In genomic region chr19:36815396-36816271, GRCm38 (mm10) we compare ENCODE assay signal across 8 mouse cellular contexts. TPM values are rescaled to one million over a fixed set of nuclear protein-coding genes. Genes with fewer than 3 reads are reported as not detected.
A peak's percentile ranks its signal among the peaks of the same experiment; 100 is the strongest.
DNase-seq lines count a peak whose midpoint lies in the region; ATAC-seq lines count a peak whose summit lies in the region.

No protein-coding gene starts in this region.

- WGBS in heart, embryonic 13.5 days: 14% methylated on average over 32 of the region's 32 CpGs
- 15% methylated on average over 32 of the region's 32 CpGs for WGBS in kidney, embryonic 15.5 days
- 12% methylated on average over 32 of the region's 32 CpGs for WGBS in liver, embryonic 15.5 days (ENCODE audit: insufficient replicate concordance)
- 26% methylated on average over 32 of the region's 32 CpGs for WGBS in neural tube, embryonic 11.5 days

- no peaks in the 10 kb centered on the region for H3K36me3 ChIP-seq in heart, embryonic 13.5 days
- H3K36me3 ChIP-seq in kidney, embryonic 15.5 days: no peaks in the 10 kb centered on the region
- no peaks in the 10 kb centered on the region for H3K36me3 ChIP-seq in liver, embryonic 15.5 days (replicated peaks)
- H3K36me3 ChIP-seq in neural tube, embryonic 11.5 days (ENCODE audit: control insufficient read depth, insufficient read depth, low read length): no peaks in the 10 kb centered on the region

- DNase-seq in CD4-positive helper T cell, adult 2 months (ENCODE audit: low read depth, low spot score): peak; percentile 77
- DNase-seq in MN1 (ENCODE audit: low spot score): peak; percentile 77
- peak; percentile 88 for DNase-seq in embryo, embryonic 11 days
- DNase-seq in neural tube, embryonic 11.5 days (ENCODE audit: low spot score): peak; percentile 25
- DNase-seq in yolk sac, embryonic 10.5 days (ENCODE audit: low spot score): no peak

- no peak for ATAC-seq in heart, embryonic 13.5 days (ENCODE audit: extremely low read depth, insufficient number of reproducible peaks, low FRiP score, low TSS enrichment)
- peak; percentile 68; the same call in 1 of the 2 replicates for ATAC-seq in kidney, embryonic 15.5 days (replicated peaks; ENCODE audit: low FRiP score)
- no peak; the same call in 1 of the 2 replicates for ATAC-seq in liver, embryonic 15.5 days (ENCODE audit: insufficient read depth)
- ATAC-seq in neural tube, embryonic 11.5 days (ENCODE audit: insufficient read depth, low FRiP score, low TSS enrichment): 0 out of 2 replicates have a peak, but pooled peaks have one; percentile 7

- no peaks in the 10 kb centered on the region for H3K27me3 ChIP-seq in heart, embryonic 13.5 days (replicated peaks)
- H3K27me3 ChIP-seq in kidney, embryonic 15.5 days: no peaks in the 10 kb centered on the region
- H3K27me3 ChIP-seq in liver, embryonic 15.5 days: no peaks in the 10 kb centered on the region
- no peaks in the 10 kb centered on the region for H3K27me3 ChIP-seq in neural tube, embryonic 11.5 days (ENCODE audit: control insufficient read depth, insufficient read depth, low read length)

- H3K4me2 ChIP-seq in heart, embryonic 13.5 days: peak overlapping the region; percentile 71
- peak overlapping the region; percentile 53 for H3K4me2 ChIP-seq in kidney, embryonic 15.5 days
- peak overlapping the region; percentile 62 for H3K4me2 ChIP-seq in liver, embryonic 15.5 days
- peak overlapping the region; percentile 25 for H3K4me2 ChIP-seq in neural tube, embryonic 11.5 days (ENCODE audit: low read depth)

- peak overlapping the region; percentile 76 for H3K9ac ChIP-seq in heart, embryonic 13.5 days
- no peak overlapping the region for H3K9ac ChIP-seq in kidney, embryonic 15.5 days
- no peak overlapping the region; the same call in 1 of the 2 replicates for H3K9ac ChIP-seq in liver, embryonic 15.5 days
- no peak overlapping the region for H3K9ac ChIP-seq in neural tube, embryonic 11.5 days (ENCODE audit: low read length)

- H3K9me3 ChIP-seq in heart, embryonic 13.5 days: no peaks in the 10 kb centered on the region
- no peaks in the 10 kb centered on the region for H3K9me3 ChIP-seq in kidney, embryonic 15.5 days (replicated peaks)
- H3K9me3 ChIP-seq in liver, embryonic 15.5 days (replicated peaks): no peaks in the 10 kb centered on the region
- no peaks in the 10 kb centered on the region for H3K9me3 ChIP-seq in neural tube, embryonic 11.5 days (ENCODE audit: control insufficient read depth, low read length)

- H3K4me3 ChIP-seq in heart, embryonic 13.5 days: peak overlapping the region; percentile 41
- H3K4me3 ChIP-seq in kidney, embryonic 15.5 days (replicated peaks): peak overlapping the region; percentile 30
- peak overlapping the region; percentile 29 for H3K4me3 ChIP-seq in liver, embryonic 15.5 days (replicated peaks)
- no peak overlapping the region for H3K4me3 ChIP-seq in neural tube, embryonic 11.5 days (ENCODE audit: low read depth, low read length)

- no peak overlapping the region for H3K27ac ChIP-seq in heart, embryonic 13.5 days (replicated peaks)
- no peak overlapping the region for H3K27ac ChIP-seq in kidney, embryonic 15.5 days
- no peak overlapping the region for H3K27ac ChIP-seq in liver, embryonic 15.5 days (replicated peaks)
- H3K27ac ChIP-seq in neural tube, embryonic 11.5 days (ENCODE audit: low read depth, low read length): no peak overlapping the region

- peaks cover 20% of the 10 kb centered on the region for H3K4me1 ChIP-seq in heart, embryonic 13.5 days
- peaks cover 28% of the 10 kb centered on the region for H3K4me1 ChIP-seq in kidney, embryonic 15.5 days
- peaks cover 6% of the 10 kb centered on the region; the same call in 1 of the 2 replicates for H3K4me1 ChIP-seq in liver, embryonic 15.5 days (replicated peaks)
- H3K4me1 ChIP-seq in neural tube, embryonic 11.5 days (ENCODE audit: control insufficient read depth, insufficient read depth, low read length): no peaks in the 10 kb centered on the region

RNA-seq across cellular contexts. Expression of gene Tnks2, which starts 18.4 kb away (rescaled TPM):
- polyA plus RNA-seq in heart, embryonic 13.5 days (2015; fragmentation: Nextera tagmentation; extraction: Ambion mirVana): 35.0 and 35.8 TPM in 2 replicates
- polyA plus RNA-seq in kidney, embryonic 15.5 days (2015; fragmentation: Nextera tagmentation; extraction: Ambion mirVana): 50.4 and 53.1 TPM in 2 replicates
- 11.8 and 13.9 TPM in 2 replicates for polyA plus RNA-seq in liver, embryonic 15.5 days (2015; fragmentation: Nextera tagmentation; extraction: Ambion mirVana)
- 92.6 and 97.0 TPM in 2 replicates for polyA plus RNA-seq in neural tube, embryonic 11.5 days (2014; fragmentation: Nextera tagmentation; extraction: Ambion mirVana)

Comparison
In these comparisons a context has a peak if more than half of its experiments do, and no peak if none do; other contexts are left out.
1. ATAC-seq: peak in kidney, embryonic 15.5 days (single experiment) and neural tube, embryonic 11.5 days (single experiment); none in heart, embryonic 13.5 days (single experiment) and liver, embryonic 15.5 days (single experiment).
2. Peak in every context shown above with its lines, with median percentiles within 50 percentile points of each other: H3K4me2 ChIP-seq.